Mouse (Mus musculus): ENCODE results near the gene Pcdh11x. TPM values are rescaled to one million over a fixed set of nuclear protein-coding genes. Genes with fewer than 3 reads are reported as not detected.
A peak's percentile ranks its signal among the peaks of the same experiment; 100 is the strongest.

Gene Pcdh11x
- 5.2 and 5.3 TPM in 2 replicates for polyA plus RNA-seq (2015; fragmentation: Nextera tagmentation; extraction: Ambion mirVana)

DNA sequence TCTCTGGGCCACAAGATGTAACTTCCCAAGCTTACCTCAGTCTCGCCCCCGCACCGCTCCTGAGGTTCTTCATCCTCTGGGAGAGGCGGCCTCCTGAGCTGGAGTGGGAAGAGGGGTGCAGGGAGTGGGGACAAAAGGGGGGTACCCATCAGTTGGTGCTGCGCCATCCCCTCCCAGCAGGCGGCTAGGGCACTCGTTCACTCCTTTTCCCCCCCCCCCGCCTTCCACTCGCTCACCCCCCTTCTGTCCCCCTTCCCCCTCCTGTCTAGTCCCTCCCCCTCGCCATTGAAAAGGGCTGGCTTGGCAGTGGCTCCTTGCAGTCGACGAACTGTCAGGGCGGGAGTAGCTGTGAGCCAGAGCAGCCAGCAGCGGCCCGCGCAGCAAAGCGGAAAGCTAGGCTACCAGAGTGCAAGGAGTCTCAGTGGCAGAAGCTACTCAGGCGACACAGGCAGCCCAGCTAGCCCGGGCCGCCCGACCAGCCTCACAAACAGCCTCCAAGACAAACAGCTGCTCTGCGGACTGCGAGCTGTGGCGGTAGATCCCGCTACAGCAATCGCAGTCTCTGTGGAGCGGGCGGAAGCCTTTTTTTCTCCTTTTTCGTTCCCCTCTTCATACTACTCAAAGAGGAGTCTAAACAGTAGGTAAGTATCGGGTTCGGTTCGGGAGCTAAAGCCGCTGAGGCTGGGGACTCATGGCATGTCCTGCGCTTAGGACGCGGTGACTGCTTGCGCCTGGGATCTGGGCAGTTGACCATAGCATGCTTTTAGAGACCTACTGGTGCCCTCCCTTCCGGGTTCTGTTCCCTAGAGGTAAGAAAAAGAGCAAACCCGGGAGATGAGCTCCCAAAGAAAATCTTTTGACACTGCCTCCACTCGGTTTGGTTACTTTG is at the start of gene Pcdh11x:
Gene Pcdh11x (plus strand): TSS at position 249 of the 889 bp plus-strand sequence.
- H3K4me3 ChIP-seq (replicated peaks; ENCODE audit: low read length): peak within 1 kb of the TSS; percentile 52

GRCm38 (mm10) chrX:120260089-120260488 is 30.0 kb upstream of the Pcdh11x start:
- H3K36me3 ChIP-seq (ENCODE audit: control insufficient read depth, insufficient read depth, low read length): no peaks in the 10 kb centered on the region
- WGBS: 67% methylated on average over 2 of the region's 2 CpGs
- H3K4me3 ChIP-seq (replicated peaks; ENCODE audit: low read length): no peak overlapping the region
- H3K4me2 ChIP-seq (ENCODE audit: low read depth, low read length): no peak overlapping the region
- no peaks in the 10 kb centered on the region for H3K9me3 ChIP-seq (replicated peaks; ENCODE audit: control insufficient read depth, low read length)
- no peak overlapping the region for H3K9ac ChIP-seq (ENCODE audit: low read length)
- no peak for ATAC-seq (ENCODE audit: insufficient read depth, low FRiP score)
- H3K27ac ChIP-seq (ENCODE audit: low read length): no peak overlapping the region
- no peaks in the 10 kb centered on the region for H3K4me1 ChIP-seq (ENCODE audit: control insufficient read depth, insufficient read depth, low read length)
- no peaks in the 10 kb centered on the region for H3K27me3 ChIP-seq (ENCODE audit: control insufficient read depth, insufficient read depth, low read length)

More for the DNA sequence above, at the start of gene Pcdh11x:
- no peaks in the 10 kb centered on the region for H3K9me3 ChIP-seq (replicated peaks; ENCODE audit: control insufficient read depth, low read length)
- no peak within 1 kb of the TSS for H3K27ac ChIP-seq (ENCODE audit: low read length)
- no peaks in the 10 kb centered on the region for H3K36me3 ChIP-seq (ENCODE audit: control insufficient read depth, insufficient read depth, low read length)
- H3K9ac ChIP-seq (ENCODE audit: low read length): peak within 1 kb of the TSS; percentile 62
- H3K4me1 ChIP-seq (ENCODE audit: control insufficient read depth, insufficient read depth, low read length): no peaks in the 10 kb centered on the region
- H3K27me3 ChIP-seq (ENCODE audit: control insufficient read depth, insufficient read depth, low read length): no peaks in the 10 kb centered on the region
- WGBS: 13% methylated on average over 39 of the region's 40 CpGs
- peak within 1 kb of the TSS; percentile 64 for H3K4me2 ChIP-seq (ENCODE audit: low read depth, low read length)
- ATAC-seq (ENCODE audit: insufficient read depth, low FRiP score): peak; percentile 80

- no peaks in the 10 kb centered on the region for H3K27me3 ChIP-seq (ENCODE audit: control insufficient read depth, insufficient read depth, low read length)
- no peaks in the 10 kb centered on the region for H3K36me3 ChIP-seq (ENCODE audit: control insufficient read depth, insufficient read depth, low read length)
- no peaks in the 10 kb centered on the region for H3K4me1 ChIP-seq (ENCODE audit: control insufficient read depth, insufficient read depth, low read length)
- H3K9me3 ChIP-seq (replicated peaks; ENCODE audit: control insufficient read depth, low read length): no peaks in the 10 kb centered on the region
- H3K27ac ChIP-seq (ENCODE audit: low read length): no peak overlapping the region
- H3K4me2 ChIP-seq (ENCODE audit: low read depth, low read length): no peak overlapping the region
- no peak overlapping the region for H3K9ac ChIP-seq (ENCODE audit: low read length)
- no peak overlapping the region for H3K4me3 ChIP-seq (replicated peaks; ENCODE audit: low read length)
- ATAC-seq (ENCODE audit: insufficient read depth, low FRiP score): no peak
Measured at GRCm38 (mm10) chrX:120285522-120285921, 4.5 kb upstream of the Pcdh11x start.

GRCm38 (mm10) chrX:120287502-120287901 is 2.6 kb upstream of the Pcdh11x start:
- 0% methylated on average over 1 of the region's 1 CpGs for WGBS
- Histone ChIP-seq H3K27me3 (ENCODE audit: control insufficient read depth, insufficient read depth, low read length) (no peaks in the 10 kb centered on the region), H3K9me3 (replicated peaks; ENCODE audit: control insufficient read depth, low read length) (no peaks in the 10 kb centered on the region), H3K4me3 (replicated peaks; ENCODE audit: low read length) (no peak overlapping the region), H3K36me3 (ENCODE audit: control insufficient read depth, insufficient read depth, low read length) (no peaks in the 10 kb centered on the region), H3K4me2 (ENCODE audit: low read depth, low read length) (no peak overlapping the region), H3K4me1 (ENCODE audit: control insufficient read depth, insufficient read depth, low read length) (no peaks in the 10 kb centered on the region), H3K27ac (ENCODE audit: low read length) (no peak overlapping the region), H3K9ac (ENCODE audit: low read length) (no peak overlapping the region)
- no peak for ATAC-seq (ENCODE audit: insufficient read depth, low FRiP score)

GRCm38 (mm10) chrX:120290900-120291280 is 831 bp downstream of the Pcdh11x start:
- H3K4me3 ChIP-seq (replicated peaks; ENCODE audit: low read length): peak overlapping the region; percentile 52
- no peaks in the 10 kb centered on the region for H3K27me3 ChIP-seq (ENCODE audit: control insufficient read depth, insufficient read depth, low read length)
- peak overlapping the region; percentile 64 for H3K4me2 ChIP-seq (ENCODE audit: low read depth, low read length)
- ATAC-seq (ENCODE audit: insufficient read depth, low FRiP score): no peak
- peak overlapping the region; percentile 62 for H3K9ac ChIP-seq (ENCODE audit: low read length)
- no peak overlapping the region for H3K27ac ChIP-seq (ENCODE audit: low read length)
- H3K4me1 ChIP-seq (ENCODE audit: control insufficient read depth, insufficient read depth, low read length): no peaks in the 10 kb centered on the region
- WGBS: 9% methylated on average over 18 of the region's 18 CpGs
- H3K36me3 ChIP-seq (ENCODE audit: control insufficient read depth, insufficient read depth, low read length): no peaks in the 10 kb centered on the region
- H3K9me3 ChIP-seq (replicated peaks; ENCODE audit: control insufficient read depth, low read length): no peaks in the 10 kb centered on the region

- Histone ChIP-seq H3K36me3 (ENCODE audit: control insufficient read depth, insufficient read depth, low read length) (no peaks in the 10 kb centered on the region), H3K9ac (ENCODE audit: low read length) (no peak overlapping the region; the same call in 1 of the 2 replicates), H3K4me3 (replicated peaks; ENCODE audit: low read length) (peak overlapping the region; percentile 52), H3K4me2 (ENCODE audit: low read depth, low read length) (peak overlapping the region; percentile 64), H3K27me3 (ENCODE audit: control insufficient read depth, insufficient read depth, low read length) (no peaks in the 10 kb centered on the region), H3K4me1 (ENCODE audit: control insufficient read depth, insufficient read depth, low read length) (no peaks in the 10 kb centered on the region), H3K9me3 (replicated peaks; ENCODE audit: control insufficient read depth, low read length) (no peaks in the 10 kb centered on the region), H3K27ac (ENCODE audit: low read length) (no peak overlapping the region)
- WGBS: 13% methylated on average over 13 of the region's 13 CpGs
- ATAC-seq (ENCODE audit: insufficient read depth, low FRiP score): no peak
Measured at GRCm38 (mm10) chrX:120291696-120292095, 1.6 kb downstream of the Pcdh11x start.

DNA sequence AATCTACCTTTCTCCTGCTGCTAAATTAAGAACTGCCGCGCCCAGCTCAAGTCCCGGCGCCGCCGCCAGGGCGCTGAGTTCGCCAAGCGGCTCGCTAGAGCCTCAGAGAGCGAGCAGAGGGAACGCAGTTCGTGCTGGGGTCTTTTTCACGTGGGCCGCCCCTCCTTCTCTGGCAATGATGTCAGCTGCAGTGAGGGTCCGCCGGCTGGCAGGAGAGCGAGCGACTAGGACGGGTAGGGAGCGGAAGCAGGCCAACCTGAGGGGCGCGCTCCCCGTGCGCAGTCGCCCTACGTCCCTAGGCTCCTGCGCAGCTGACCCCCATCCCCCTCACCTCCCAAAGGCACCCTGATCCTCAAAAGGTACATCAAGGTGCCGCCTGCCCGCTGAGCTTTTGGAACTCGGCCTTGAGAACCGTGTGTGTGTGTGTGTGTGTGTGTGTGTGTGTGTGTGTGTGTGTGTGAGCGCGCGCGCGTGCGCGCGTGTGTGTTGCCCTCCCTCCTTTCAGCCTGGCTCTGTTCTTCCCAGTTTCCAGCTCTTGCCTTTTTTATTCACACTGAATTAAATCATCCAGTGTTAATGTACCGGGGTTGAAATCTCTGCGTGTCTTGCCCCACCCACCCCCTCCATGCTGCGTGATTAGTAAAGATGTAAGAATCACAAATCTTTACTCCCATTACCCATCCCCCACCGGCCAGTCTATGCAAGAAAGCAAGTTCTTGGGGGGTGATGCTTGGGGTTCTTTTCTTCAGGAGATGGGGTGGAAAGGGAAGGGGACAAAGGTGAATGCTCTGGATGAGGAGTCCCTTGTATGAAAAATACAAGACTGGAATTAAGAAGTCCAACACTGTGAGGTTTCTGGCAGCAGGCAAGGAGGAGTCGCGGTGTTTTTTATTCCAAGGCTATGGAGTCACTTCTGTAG is 3.0 kb downstream of the Pcdh11x start:
- Histone ChIP-seq H3K4me1 (ENCODE audit: control insufficient read depth, insufficient read depth, low read length) (no peaks in the 10 kb centered on the region), H3K4me2 (ENCODE audit: low read depth, low read length) (peak overlapping the region; percentile 64), H3K27me3 (ENCODE audit: control insufficient read depth, insufficient read depth, low read length) (no peaks in the 10 kb centered on the region), H3K4me3 (replicated peaks; ENCODE audit: low read length) (peak overlapping the region; percentile 52), H3K9me3 (replicated peaks; ENCODE audit: control insufficient read depth, low read length) (no peaks in the 10 kb centered on the region), H3K9ac (ENCODE audit: low read length) (peak overlapping the region; percentile 64; the same call in 1 of the 2 replicates), H3K27ac (ENCODE audit: low read length) (no peak overlapping the region), H3K36me3 (ENCODE audit: control insufficient read depth, insufficient read depth, low read length) (no peaks in the 10 kb centered on the region)
- ATAC-seq (ENCODE audit: insufficient read depth, low FRiP score): peak; percentile 61; the same call in 1 of the 2 replicates
- 5% methylated on average over 35 of the region's 46 CpGs for WGBS

GRCm38 (mm10) chrX:120301469-120302175 is 11.6 kb downstream of the Pcdh11x start:
- Histone ChIP-seq H3K36me3 (ENCODE audit: control insufficient read depth, insufficient read depth, low read length) (no peaks in the 10 kb centered on the region), H3K4me3 (replicated peaks; ENCODE audit: low read length) (no peak overlapping the region), H3K4me1 (ENCODE audit: control insufficient read depth, insufficient read depth, low read length) (no peaks in the 10 kb centered on the region), H3K27me3 (ENCODE audit: control insufficient read depth, insufficient read depth, low read length) (no peaks in the 10 kb centered on the region), H3K9me3 (replicated peaks; ENCODE audit: control insufficient read depth, low read length) (no peaks in the 10 kb centered on the region), H3K27ac (ENCODE audit: low read length) (no peak overlapping the region), H3K9ac (ENCODE audit: low read length) (no peak overlapping the region), H3K4me2 (ENCODE audit: low read depth, low read length) (no peak overlapping the region)
- no peak for ATAC-seq (ENCODE audit: insufficient read depth, low FRiP score)
- 48% methylated on average over 2 of the region's 2 CpGs for WGBS

Measured in stomach, embryonic 16.5 days (tissue).